In the genomic region with DNA sequence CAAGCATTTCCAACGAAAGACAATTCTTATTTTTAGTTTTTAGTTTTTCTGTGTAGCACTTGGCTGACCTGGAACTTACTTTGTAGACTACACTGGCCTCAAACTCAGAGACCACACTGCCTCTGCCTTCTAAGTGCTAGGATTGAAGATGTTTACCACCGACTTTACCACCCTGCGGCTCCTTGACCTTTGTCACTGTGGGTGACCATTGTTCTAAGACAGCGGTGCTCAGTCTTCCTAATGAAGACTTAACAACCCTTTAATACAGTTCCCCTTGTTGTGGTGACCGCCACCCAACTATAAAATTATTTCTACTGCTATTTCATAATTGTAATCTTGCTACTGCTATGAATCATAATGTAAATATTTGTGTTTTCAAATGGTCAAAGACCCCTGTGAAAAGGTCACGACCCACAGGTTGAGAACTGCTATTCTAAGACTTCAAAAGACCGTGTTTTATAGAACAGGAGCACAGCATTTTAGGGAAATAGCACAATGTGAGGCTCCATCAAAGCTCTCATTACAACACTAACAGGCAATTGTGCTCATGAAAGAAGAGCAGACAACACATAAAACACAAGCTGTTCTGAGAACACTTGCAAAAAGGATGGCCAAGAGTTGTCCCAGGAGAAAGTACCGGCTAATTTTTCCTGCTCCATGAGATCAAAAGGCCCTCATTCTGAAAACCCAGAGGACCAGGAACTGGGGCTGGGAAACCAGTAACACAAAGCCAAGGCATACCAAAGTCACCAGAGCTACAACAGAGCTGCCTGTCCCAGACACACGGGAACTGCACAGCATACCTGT, we compare ENCODE assay signal across 8 mouse cellular contexts. TPM values are rescaled to one million over a fixed set of nuclear protein-coding genes. Genes with fewer than 3 reads are reported as not detected.
DNase-seq lines count a peak whose midpoint lies in the region; ATAC-seq and TF ChIP-seq lines count a peak whose summit lies in the region.
"Not testable (repeated sequence)": the region's sequence is repeated elsewhere in the genome, so short reads cannot be mapped to it uniquely, and the experiment has no call there.

No protein-coding gene starts in this region.

- 80% methylated on average over 7 of the region's 9 CpGs for WGBS in forebrain, embryonic 11.5 days
- WGBS in heart, embryonic 10.5 days, result 77% methylated on average over 9 of the region's 9 CpGs
- WGBS in liver, postnatal 0 days (ENCODE audit: insufficient replicate concordance), result 78% methylated on average over 7 of the region's 9 CpGs

- ATAC-seq in forebrain, embryonic 11.5 days (replicated peaks; ENCODE audit: low FRiP score); liver, postnatal 0 days: not testable (repeated sequence)

- H3K9me3 ChIP-seq in forebrain, embryonic 11.5 days (ENCODE audit: control insufficient read depth, low read length); liver, postnatal 0 days (ENCODE audit: low read length): not testable (repeated sequence)
- H3K9me3 ChIP-seq in heart, embryonic 10.5 days, result peaks cover 13% of the 10 kb centered on the region

- not testable (repeated sequence) for H3K27me3 ChIP-seq in forebrain, embryonic 11.5 days (ENCODE audit: control insufficient read depth, insufficient read depth, low read length); heart, embryonic 10.5 days (ENCODE audit: insufficient read depth, poor library complexity, severe bottlenecking); liver, postnatal 0 days (ENCODE audit: insufficient read depth, low read length)

- not testable (repeated sequence) for H3K27ac ChIP-seq in forebrain, embryonic 11.5 days (ENCODE audit: low read depth, low read length); heart, embryonic 10.5 days; liver, postnatal 0 days (ENCODE audit: low read depth)
- peak overlapping the region; percentile 21 for H3K27ac ChIP-seq in layer of hippocampus, adult 2 months

- H3K4me3 ChIP-seq in forebrain, embryonic 11.5 days (ENCODE audit: low read depth, low read length); heart, embryonic 10.5 days; layer of hippocampus, adult 2 months; liver, postnatal 0 days (ENCODE audit: low read depth, low read length): not testable (repeated sequence)

- H3K4me1 ChIP-seq in forebrain, embryonic 11.5 days (replicated peaks; ENCODE audit: control insufficient read depth, insufficient read depth, low read length); heart, embryonic 10.5 days; liver, postnatal 0 days (ENCODE audit: insufficient read depth): not testable (repeated sequence)

- H3K36me3 ChIP-seq in forebrain, embryonic 11.5 days (ENCODE audit: control insufficient read depth, insufficient read depth, low read length); heart, embryonic 10.5 days; liver, postnatal 0 days (replicated peaks; ENCODE audit: insufficient read depth, low read length): not testable (repeated sequence)

- H3K9ac ChIP-seq in forebrain, embryonic 11.5 days (ENCODE audit: low read length); liver, postnatal 0 days (replicated peaks): not testable (repeated sequence)

- DNase-seq in 3T3-L1 (ENCODE audit: low read depth, low spot score), result peak; percentile 31
- DNase-seq in ES-CJ7 (ENCODE audit: low read depth, low spot score), result peak; percentile 94
- peak; percentile 88 for DNase-seq in ZHBTc4 (ENCODE audit: low read depth, low spot score)
- DNase-seq in forebrain, embryonic 11.5 days (ENCODE audit: low spot score), result peak; percentile 47
- peak; percentile 74 for DNase-seq in heart, embryonic 10.5 days (ENCODE audit: low spot score)
- not testable (repeated sequence) for DNase-seq in layer of hippocampus, adult 2 months (ENCODE audit: low spot score in 2 of 2)
- peak; percentile 14 for DNase-seq in liver, postnatal 0 days
- DNase-seq in naive thymus-derived CD4-positive, alpha-beta T cell, adult 2 months (ENCODE audit: low read depth), result peak; percentile 21

- TF ChIP-seq CTCF in layer of hippocampus, adult 2 months (conservative IDR thresholded peaks at IDR 0.05); liver, postnatal 0 days (IDR thresholded peaks at IDR 0.05; ENCODE audit: low read depth): not testable (repeated sequence)

- not testable (repeated sequence) for H3K4me2 ChIP-seq in forebrain, embryonic 11.5 days (ENCODE audit: low read depth, low read length, severe bottlenecking); liver, postnatal 0 days (ENCODE audit: low read depth, low read length)

- not testable (repeated sequence) for TF ChIP-seq EP300 in liver, postnatal 0 days (IDR thresholded peaks at IDR 0.05; ENCODE audit: low read depth)

RNA-seq across cellular contexts. Expression of a gene that starts 47.7 kb away (rescaled TPM):
- polyA plus RNA-seq in forebrain, embryonic 11.5 days (2014; fragmentation: Nextera tagmentation; extraction: Ambion mirVana), result 12.9 and 14.9 TPM in 2 replicates
- polyA plus RNA-seq in heart, embryonic 10.5 days (2016; fragmentation: Nextera tagmentation; extraction: Ambion mirVana), result 10.3 and 11.7 TPM in 2 replicates
- total RNA-seq in layer of hippocampus, adult 2 months (2021), result 10 to 100 TPM; 74.8 to 78.6 TPM
- polyA plus RNA-seq in liver, postnatal 0 days (2015; fragmentation: Nextera tagmentation; extraction: Ambion mirVana), result 2.3 and 3.1 TPM in 2 replicates

RNA-seq across cellular contexts. Expression of a gene that starts 56.6 kb away (rescaled TPM):
- polyA plus RNA-seq in forebrain, embryonic 11.5 days (2014; fragmentation: Nextera tagmentation; extraction: Ambion mirVana), result 75.0 and 76.2 TPM in 2 replicates
- 42.4 and 51.0 TPM in 2 replicates for polyA plus RNA-seq in heart, embryonic 10.5 days (2016; fragmentation: Nextera tagmentation; extraction: Ambion mirVana)
- 10 to 100 TPM; 67.7 to 80.6 TPM for total RNA-seq in layer of hippocampus, adult 2 months (2021)
- 12.6 and 14.9 TPM in 2 replicates for polyA plus RNA-seq in liver, postnatal 0 days (2015; fragmentation: Nextera tagmentation; extraction: Ambion mirVana)
